Mouse (Mus musculus) limb, embryonic 10.5 days (tissue): Measurements from ENCODE around the gene Wfs1. TPM values are rescaled to one million over a fixed set of nuclear protein-coding genes. Genes with fewer than 3 reads are reported as not detected.
"Not testable (repeated sequence)": the region's sequence is repeated elsewhere in the genome, so short reads cannot be mapped to it uniquely, and the experiment has no call there.

Source experiments
- DNase-seq: peaks from one replicate; pipeline ENCODE4 v3.0.0-alpha.2; 2017; ENCODE audit warnings: low spot score
- H3K27ac ChIP-seq: fragments of 300-500 bp; sonication (generic); 2 replicates; pipeline ENCODE4 v1.5.1; 2016; ENCODE audit warnings: mild to moderate bottlenecking
- H3K27me3 ChIP-seq: fragments of 300-500 bp; sonication (generic); 2 replicates; pipeline ENCODE4 v1.6.1; 2016; ENCODE audit warnings: low read depth, mild to moderate bottlenecking; ENCODE audit not compliant: poor library complexity, severe bottlenecking
- H3K36me3 ChIP-seq: fragments of 300-500 bp; sonication (generic); 2 replicates; pipeline ENCODE4 v1.6.1; 2016; ENCODE audit warnings: mild to moderate bottlenecking, moderate library complexity
- H3K4me1 ChIP-seq: fragments of 300-500 bp; sonication (generic); 2 replicates; pipeline ENCODE4 v1.6.1; 2016
- H3K4me3 ChIP-seq: fragments of 300-500 bp; sonication (generic); 2 replicates; pipeline ENCODE4 v1.5.1; 2016; ENCODE audit warnings: mild to moderate bottlenecking, moderate library complexity
- H3K9me3 ChIP-seq: fragments of 300-500 bp; sonication (generic); replicated peaks from 2 replicates; pipeline ENCODE4 v1.6.1; 2016; ENCODE audit warnings: mild to moderate bottlenecking
- WGBS: fragments of 180-500 bp; shearing (Covaris S2); methylation state at CpG from one replicate; pipeline ENCODE4 v1.1.7; 2016; 5-methylcytosine and 5-hydroxymethylcytosine counted together
- polyA plus RNA-seq: library from polyadenylated mRNA; unstranded; fragments of >200 nt; fragmentation: Nextera tagmentation; extraction: Ambion mirVana; gene quantifications from 2 replicates; pipeline ENCODE4 v1.2.1, GENCODE M21; 2016

Wfs1 gene
- polyA plus RNA-seq, 1 experiment from 2014 or later = 6.7 TPM

DNA sequence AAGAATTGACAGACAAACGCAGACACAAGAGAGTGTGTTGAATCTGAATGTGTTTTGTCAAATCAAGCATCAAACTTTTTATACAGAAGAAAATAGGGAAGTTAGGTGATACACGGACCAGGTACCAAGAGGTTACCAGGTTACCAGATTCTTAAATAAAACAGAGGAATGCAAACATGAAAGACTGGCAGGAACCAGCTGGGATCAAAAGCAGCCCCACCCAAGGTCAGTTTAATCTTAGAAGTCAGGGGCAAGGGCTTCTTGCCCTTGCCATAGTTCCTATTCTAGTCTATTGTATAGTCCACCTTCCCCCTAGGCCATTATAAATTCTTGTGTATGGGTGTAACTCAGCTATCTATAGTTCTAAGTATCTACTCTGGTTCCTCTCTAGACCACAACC lies 50.0 kb downstream of the Wfs1 start:
- 78% methylated on average over 2 of the region's 2 CpGs for WGBS
- not testable (repeated sequence) for H3K36me3 ChIP-seq

DNA sequence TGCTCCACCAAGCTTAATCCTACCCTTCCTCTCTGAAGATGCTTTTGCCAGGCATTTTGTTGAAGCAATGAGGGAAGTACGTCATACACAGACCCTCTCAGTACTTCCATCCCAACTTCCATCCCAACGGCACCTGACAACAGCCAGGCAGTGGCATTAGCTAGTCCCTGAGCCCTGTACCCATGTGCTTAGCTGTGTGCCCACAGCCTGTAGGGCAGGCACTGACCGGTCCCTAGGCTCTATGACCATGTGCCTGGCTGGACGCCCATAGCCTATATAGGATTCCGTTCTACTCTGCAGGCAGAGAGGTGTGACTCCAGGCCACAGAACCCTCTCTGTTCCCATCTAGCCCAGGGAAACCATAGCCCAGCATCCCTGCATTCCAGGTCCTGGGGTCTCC lies 51.0 kb downstream of the Wfs1 start:
- H3K27ac ChIP-seq = no peak overlapping the region
- no peak overlapping the region for H3K4me3 ChIP-seq
- 94% methylated on average over 5 of the region's 5 CpGs for WGBS
- no peak for DNase-seq
- H3K27me3 ChIP-seq = no peaks in the 10 kb centered on the region
- H3K9me3 ChIP-seq = no peaks in the 10 kb centered on the region
- peaks cover 20% of the 10 kb centered on the region; the same call in 1 of the 2 replicates for H3K4me1 ChIP-seq
- H3K36me3 ChIP-seq = no peaks in the 10 kb centered on the region

More for the DNA sequence above, 50.0 kb downstream of the Wfs1 start:
- not testable (repeated sequence) for DNase-seq, H3K27ac ChIP-seq, H3K9me3 ChIP-seq, H3K4me3 ChIP-seq, H3K27me3 ChIP-seq
- peaks cover 10% of the 10 kb centered on the region; the same call in 1 of the 2 replicates for H3K4me1 ChIP-seq

DNA sequence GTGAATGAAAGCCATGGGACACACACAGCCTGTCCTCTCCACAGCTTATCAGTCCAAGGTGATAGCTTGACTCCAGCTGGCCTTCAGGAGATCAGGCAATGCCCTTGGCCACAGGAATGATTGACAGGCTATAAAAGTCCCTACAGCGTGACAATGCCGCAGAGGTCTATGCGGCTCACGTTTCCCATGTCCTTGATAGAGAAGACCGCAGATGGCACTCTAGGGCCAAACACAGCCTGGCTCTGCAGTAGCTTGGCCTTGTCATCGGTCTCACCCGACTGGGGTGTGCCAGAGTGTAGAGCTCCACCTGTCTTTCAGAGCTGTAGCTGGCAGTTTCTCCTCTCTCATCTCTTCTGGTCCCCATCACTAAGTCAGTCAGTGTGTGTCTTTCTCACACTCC lies 52.5 kb downstream of the Wfs1 start:
- no peak for DNase-seq
- no peak overlapping the region for H3K4me3 ChIP-seq
- no peak overlapping the region for H3K27ac ChIP-seq
- WGBS = 70% methylated on average over 7 of the region's 7 CpGs
- H3K4me1 ChIP-seq = peaks cover 24% of the 10 kb centered on the region; the same call in 1 of the 2 replicates
- no peaks in the 10 kb centered on the region for H3K27me3 ChIP-seq
- no peaks in the 10 kb centered on the region for H3K9me3 ChIP-seq
- no peaks in the 10 kb centered on the region for H3K36me3 ChIP-seq

DNA sequence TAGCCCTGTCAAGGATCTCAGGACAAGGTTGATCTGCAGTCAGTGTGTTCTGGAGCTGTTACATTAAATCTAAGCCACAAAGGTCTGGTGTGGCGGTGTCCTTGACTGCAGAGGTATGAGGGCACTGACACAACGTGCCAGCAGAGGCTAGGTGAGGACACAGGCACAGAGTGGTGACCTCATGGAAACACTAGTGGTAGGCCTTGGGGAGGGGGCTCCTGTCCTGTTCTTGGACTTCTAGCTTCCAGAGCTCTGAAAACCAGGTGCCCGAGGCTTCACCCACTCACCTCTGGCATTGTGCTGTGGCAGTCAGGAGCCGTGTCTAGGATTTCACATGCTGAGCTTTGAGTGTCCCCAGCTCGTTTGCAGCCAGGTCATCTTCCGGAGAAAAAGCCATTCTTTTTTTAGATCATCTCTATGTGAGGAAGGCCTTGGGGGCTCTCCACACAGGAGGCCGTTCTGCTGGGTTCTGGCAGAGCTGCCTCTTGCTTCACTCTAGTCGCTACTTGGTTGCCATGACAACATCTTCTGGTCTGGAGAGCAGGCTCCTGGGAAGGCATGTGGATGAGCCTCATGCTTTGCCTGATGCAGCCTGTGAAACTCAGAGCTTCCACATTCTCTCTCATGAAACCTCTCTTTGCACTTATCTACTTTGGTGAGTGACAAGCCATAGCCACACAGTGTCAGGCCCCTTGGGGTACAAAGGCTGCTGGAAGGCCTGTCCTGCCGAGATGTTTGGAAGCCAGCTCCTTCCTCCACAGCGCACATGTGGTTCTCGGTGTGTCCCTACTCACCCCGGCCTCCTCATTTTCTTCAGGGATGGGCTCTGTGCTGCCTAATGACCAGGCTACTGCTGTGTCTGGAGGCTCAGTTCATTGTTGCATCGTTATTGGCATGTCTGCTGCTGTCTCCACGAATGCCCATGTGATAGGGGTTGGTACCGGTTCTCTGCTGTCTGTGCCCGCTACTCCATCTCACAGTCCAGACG lies 53.2 kb downstream of the Wfs1 start:
- DNase-seq = no peak
- 77% methylated on average over 17 of the region's 17 CpGs for WGBS
- H3K27ac ChIP-seq = no peak overlapping the region
- no peaks in the 10 kb centered on the region for H3K9me3 ChIP-seq
- no peaks in the 10 kb centered on the region for H3K36me3 ChIP-seq
- peaks cover 24% of the 10 kb centered on the region; the same call in 1 of the 2 replicates for H3K4me1 ChIP-seq
- no peak overlapping the region for H3K4me3 ChIP-seq
- no peaks in the 10 kb centered on the region for H3K27me3 ChIP-seq

DNA sequence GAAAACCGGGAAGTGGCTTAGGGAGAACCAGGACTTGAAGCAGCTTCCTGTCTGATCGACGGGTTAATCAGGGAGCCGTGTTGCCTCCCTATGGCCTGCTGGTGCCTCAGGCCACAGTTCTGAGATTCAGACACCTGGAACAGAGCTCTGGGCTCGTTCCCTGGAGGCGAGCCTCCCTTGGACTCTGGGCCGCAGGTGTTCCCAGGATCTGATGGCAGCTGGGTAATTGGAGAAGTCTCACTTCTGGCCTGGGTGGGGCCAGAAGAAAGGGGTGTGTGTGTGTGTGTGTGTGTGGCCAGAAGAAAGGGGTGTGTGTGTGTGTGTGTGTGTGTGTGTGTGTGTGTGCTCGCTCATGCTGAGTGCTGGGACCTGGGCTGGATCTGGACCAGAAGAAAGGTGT lies 55.6 kb downstream of the Wfs1 start:
- DNase-seq = peak; percentile 40
- Histone ChIP-seq H3K27ac (no peak overlapping the region), H3K4me1 (peaks cover 24% of the 10 kb centered on the region; the same call in 1 of the 2 replicates), H3K36me3 (no peaks in the 10 kb centered on the region), H3K4me3 (no peak overlapping the region), H3K27me3 (no peaks in the 10 kb centered on the region), H3K9me3 (no peaks in the 10 kb centered on the region)
- 70% methylated on average over 7 of the region's 8 CpGs for WGBS

DNA sequence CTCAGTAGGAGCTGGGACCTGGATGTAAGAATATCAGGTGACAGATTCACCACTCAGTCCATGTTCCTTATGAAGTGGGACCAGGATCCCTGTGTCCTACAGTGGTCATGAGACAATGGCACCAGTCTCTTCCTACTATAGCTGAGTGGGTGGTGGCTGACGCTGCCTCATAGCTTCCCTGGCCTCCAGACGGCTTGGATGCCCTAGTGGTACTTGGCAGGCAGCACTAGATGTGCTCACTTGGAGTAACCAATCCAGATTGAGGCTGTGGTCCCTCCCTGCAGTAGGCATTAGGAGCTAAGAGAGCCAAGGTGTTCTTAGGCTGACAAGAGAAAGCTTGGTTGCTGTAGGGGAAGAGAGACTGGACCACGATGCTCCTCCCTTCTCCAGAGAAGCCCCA lies 59.6 kb downstream of the Wfs1 start:
- H3K9me3 ChIP-seq = no peaks in the 10 kb centered on the region
- H3K27me3 ChIP-seq = no peaks in the 10 kb centered on the region
- WGBS = 74% methylated on average over 3 of the region's 3 CpGs
- no peak overlapping the region for H3K27ac ChIP-seq
- no peak overlapping the region for H3K4me3 ChIP-seq
- no peaks in the 10 kb centered on the region for H3K36me3 ChIP-seq
- no peak for DNase-seq
- H3K4me1 ChIP-seq = peaks cover 15% of the 10 kb centered on the region; the same call in 1 of the 2 replicates

DNA sequence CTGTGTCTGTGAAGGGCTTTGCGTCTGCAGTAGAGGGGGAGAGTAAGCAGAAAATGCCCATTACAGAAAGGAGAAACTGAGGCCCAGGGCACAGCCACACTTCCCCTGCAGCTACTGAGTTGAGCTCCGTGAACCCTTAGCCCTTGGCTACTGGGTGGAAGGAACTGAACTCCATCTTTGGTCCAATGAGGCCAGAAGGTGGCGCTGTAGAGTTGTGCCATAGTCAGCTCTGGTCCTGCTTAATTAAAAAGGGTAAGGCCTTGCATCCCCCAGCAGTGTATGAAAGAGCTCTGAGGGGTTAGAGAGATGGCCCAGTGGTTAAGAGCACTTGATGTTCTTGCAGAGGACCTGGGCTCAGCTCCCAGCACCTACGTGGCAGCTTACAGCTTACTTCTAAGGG lies 60.3 kb downstream of the Wfs1 start:
- peak; percentile 38 for DNase-seq
- no peaks in the 10 kb centered on the region for H3K9me3 ChIP-seq
- WGBS = 48% methylated on average over 4 of the region's 4 CpGs
- H3K36me3 ChIP-seq = no peaks in the 10 kb centered on the region
- H3K27ac ChIP-seq = no peak overlapping the region
- H3K27me3 ChIP-seq = no peaks in the 10 kb centered on the region
- H3K4me3 ChIP-seq = no peak overlapping the region
- peaks cover 11% of the 10 kb centered on the region; the same call in 1 of the 2 replicates for H3K4me1 ChIP-seq

DNA sequence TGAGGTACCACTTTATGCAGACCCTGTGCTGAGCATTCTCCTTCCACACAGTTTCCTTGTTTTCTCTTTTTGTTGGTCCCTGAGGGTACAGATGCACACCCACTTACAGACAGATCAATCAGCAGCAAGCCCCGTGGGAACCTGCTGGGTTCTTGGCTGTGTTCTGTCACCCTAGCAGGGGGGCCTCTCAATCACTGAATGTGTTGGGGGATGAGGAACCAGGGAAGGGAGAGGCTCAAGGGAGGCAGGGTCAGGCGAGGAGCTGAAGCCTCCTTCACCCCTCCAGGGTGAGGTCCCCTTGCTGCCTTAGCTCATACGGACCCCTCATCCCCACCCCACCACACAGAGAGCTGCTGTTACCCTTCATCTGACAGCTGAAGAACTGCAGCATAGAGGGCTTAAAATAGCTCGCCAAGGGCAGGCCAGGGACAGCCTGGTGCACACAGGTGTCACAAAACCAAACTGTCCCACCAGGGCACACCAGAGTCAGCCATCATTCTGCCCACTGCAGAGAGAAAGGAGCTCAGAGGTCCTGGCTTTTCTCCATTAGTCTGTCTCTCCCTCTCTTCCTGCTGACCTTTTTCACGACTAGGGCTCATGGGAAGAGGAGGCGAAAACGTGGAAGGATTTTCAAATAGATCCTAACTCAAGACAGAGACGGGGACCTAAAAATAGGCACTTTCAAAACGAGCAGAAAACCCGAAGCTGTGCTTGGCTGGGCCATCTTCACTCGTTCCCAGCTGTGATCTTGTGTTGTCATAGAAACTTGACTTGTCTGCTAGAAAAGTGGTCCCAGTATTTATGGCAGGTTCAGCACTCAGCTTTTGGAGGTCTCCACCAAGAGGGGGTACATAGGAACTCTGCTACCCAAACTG lies 64.9 kb downstream of the Wfs1 start:
- no peaks in the 10 kb centered on the region for H3K9me3 ChIP-seq
- H3K27me3 ChIP-seq = no peaks in the 10 kb centered on the region
- H3K27ac ChIP-seq = no peak overlapping the region
- 51% methylated on average over 11 of the region's 11 CpGs for WGBS
- H3K36me3 ChIP-seq = no peaks in the 10 kb centered on the region
- no peaks in the 10 kb centered on the region for H3K4me1 ChIP-seq
- no peak overlapping the region for H3K4me3 ChIP-seq
- DNase-seq = no peak

DNA sequence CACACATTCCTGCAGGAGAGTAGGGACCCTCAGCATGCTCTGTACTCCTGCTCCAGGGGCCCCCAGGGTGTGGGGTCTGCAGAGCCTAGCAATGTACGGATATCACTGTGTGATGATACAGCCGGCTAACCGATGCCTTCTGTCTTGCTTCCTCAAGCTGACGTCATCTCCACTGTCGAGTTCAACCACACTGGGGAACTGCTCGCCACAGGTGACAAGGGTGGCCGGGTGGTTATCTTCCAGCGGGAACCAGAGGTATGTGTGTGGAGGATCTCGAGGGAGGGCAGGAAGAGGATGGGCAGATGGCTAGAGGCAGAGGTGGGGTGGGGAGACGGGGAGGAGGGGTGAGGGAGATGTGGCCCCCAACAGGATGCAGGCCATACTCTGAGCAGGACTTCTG lies 66.2 kb downstream of the Wfs1 start:
- H3K36me3 ChIP-seq = no peaks in the 10 kb centered on the region
- no peak overlapping the region for H3K27ac ChIP-seq
- H3K4me1 ChIP-seq = no peaks in the 10 kb centered on the region
- H3K4me3 ChIP-seq = no peak overlapping the region
- no peaks in the 10 kb centered on the region for H3K27me3 ChIP-seq
- no peaks in the 10 kb centered on the region for H3K9me3 ChIP-seq
- WGBS = 76% methylated on average over 10 of the region's 10 CpGs
- no peak for DNase-seq

DNA sequence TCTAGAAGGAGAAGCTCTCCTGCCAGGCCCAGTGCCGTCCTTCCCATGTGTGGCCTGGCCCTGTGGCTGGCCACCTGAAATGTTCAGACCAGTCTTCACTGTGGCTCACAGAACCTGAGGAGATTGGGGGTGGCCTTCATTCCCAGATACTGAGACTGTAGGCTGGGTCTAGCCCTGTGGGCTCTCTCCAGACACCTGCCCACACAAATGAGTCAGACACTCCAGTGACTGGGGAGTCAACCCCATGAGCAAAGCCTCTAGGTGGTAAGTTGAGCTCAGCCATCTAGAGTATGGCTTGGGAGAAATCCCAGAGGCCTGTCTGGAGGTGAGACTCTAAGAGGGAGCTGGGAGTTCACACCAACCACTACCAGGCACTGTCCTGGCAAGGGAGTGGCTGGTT lies 67.1 kb downstream of the Wfs1 start:
- Histone ChIP-seq H3K27ac (no peak overlapping the region), H3K4me3 (no peak overlapping the region), H3K9me3 (no peaks in the 10 kb centered on the region), H3K36me3 (no peaks in the 10 kb centered on the region), H3K4me1 (no peaks in the 10 kb centered on the region), H3K27me3 (no peaks in the 10 kb centered on the region)
- WGBS = 79% methylated on average over 1 of the region's 1 CpGs
- no peak for DNase-seq

DNA sequence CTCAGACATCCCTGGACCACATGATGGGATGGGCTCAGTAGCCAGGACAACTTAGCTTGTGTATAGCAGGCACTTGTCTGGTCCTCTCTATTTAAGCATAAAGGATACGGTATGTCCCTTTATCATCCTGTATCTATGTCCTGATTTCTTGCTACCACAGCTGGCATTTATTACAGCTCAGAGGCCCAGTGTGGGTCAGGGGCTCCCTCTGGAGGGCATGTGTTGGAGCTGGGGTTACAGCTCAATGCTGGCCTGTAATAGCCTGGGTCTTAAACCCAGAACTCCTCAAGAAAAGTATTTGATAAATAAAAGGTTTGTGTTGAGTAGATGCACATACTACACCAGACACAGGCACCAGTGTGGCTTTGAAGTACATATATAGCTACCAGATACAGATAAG lies 68.9 kb downstream of the Wfs1 start:
- DNase-seq = no peak
- WGBS = 44% methylated on average over 1 of the region's 1 CpGs

DNA sequence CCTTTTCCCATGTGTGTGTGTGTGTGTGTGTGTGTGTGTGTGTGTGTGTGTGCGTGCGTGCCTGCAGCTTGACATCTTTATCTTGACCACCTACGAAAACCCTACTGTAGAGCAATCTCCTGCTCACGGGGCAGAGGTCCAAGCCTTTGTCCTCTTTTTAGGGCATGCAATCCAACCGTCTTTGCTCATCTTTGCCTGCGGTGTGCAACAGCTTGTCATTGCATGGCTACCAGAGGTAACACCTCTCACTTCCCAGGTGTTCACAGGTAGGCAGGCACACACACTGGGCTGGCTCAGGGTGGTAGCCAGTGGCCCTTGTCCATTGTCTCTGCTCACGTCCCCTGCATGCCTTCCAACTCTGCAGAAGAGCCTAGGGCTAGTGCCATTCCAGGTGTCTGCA lies 71.0 kb downstream of the Wfs1 start:
- H3K27ac ChIP-seq = no peak overlapping the region
- 77% methylated on average over 7 of the region's 7 CpGs for whole genome bisulfite sequencing
- H3K36me3 ChIP-seq = no peaks in the 10 kb centered on the region
- no peak for DNase-seq
- H3K9me3 ChIP-seq = no peaks in the 10 kb centered on the region
- peaks cover 1% of the 10 kb centered on the region; the same call in 1 of the 2 replicates for H3K4me1 ChIP-seq
- H3K4me3 ChIP-seq = no peak overlapping the region
- peaks cover 1% of the 10 kb centered on the region; the same call in 1 of the 2 replicates for H3K27me3 ChIP-seq

More for the DNA sequence above, 68.9 kb downstream of the Wfs1 start:
- Histone ChIP-seq H3K36me3 (no peaks in the 10 kb centered on the region), H3K4me3 (no peak overlapping the region), H3K9me3 (no peaks in the 10 kb centered on the region), H3K4me1 (no peaks in the 10 kb centered on the region), H3K27ac (no peak overlapping the region), H3K27me3 (no peaks in the 10 kb centered on the region)

DNA sequence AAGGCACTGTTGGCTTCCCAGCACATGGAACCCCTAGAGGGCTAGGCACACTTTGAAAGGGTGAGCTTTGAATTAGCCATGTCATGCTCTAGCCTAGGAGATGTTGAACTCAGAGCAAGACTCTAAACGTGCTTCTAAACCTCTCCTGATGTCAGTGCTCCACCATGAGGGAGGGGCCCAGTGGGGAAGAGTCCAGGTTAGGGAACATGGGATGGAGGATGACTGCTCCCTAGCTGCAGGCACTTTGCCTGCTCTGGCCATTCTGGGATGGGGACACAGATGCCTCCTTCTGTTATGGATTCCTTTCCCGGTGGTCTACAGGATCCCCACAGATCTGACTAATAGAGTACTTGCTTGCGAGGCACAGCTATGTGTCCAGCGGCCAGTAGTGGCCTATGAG lies 71.8 kb downstream of the Wfs1 start:
- H3K9me3 ChIP-seq = no peaks in the 10 kb centered on the region
- H3K27me3 ChIP-seq = peaks cover 9% of the 10 kb centered on the region; the same call in 1 of the 2 replicates
- DNase-seq = no peak
- H3K36me3 ChIP-seq = no peaks in the 10 kb centered on the region
- no peak overlapping the region for H3K27ac ChIP-seq
- no peak overlapping the region for H3K4me3 ChIP-seq
- H3K4me1 ChIP-seq = peaks cover 8% of the 10 kb centered on the region; the same call in 1 of the 2 replicates
- 81% methylated on average over 4 of the region's 4 CpGs for WGBS
